Mouse (Mus musculus) right cerebral cortex, postnatal 25 days (tissue): Measurements from ENCODE around the gene Ift22.

Experiments
- DNase-seq: peaks from one replicate; pipeline ENCODE4 v3.0.0; 2022

Ift22 gene

GRCm38 (mm10) chr5:136907991-136908857 is at the start of gene Ift22:
Gene Ift22, plus strand, starts transcription at chr5:136908150.
- DNase-seq: peak; percentile 93

GRCm38 (mm10) chr5:136861191-136861940 is 46.6 kb upstream of the Ift22 start:
- DNase-seq: no peak

- DNase-seq: no peak
Observed at GRCm38 (mm10) chr5:136862806-136863205, 45.1 kb upstream of the Ift22 start.

- DNase-seq: no peak
Observed at GRCm38 (mm10) chr5:136863276-136863675, 44.7 kb upstream of the Ift22 start.

GRCm38 (mm10) chr5:136863961-136864674 is 43.8 kb upstream of the Ift22 start:
- DNase-seq: peak; percentile 29

- DNase-seq: no peak
Observed at GRCm38 (mm10) chr5:136867706-136868105, 40.2 kb upstream of the Ift22 start.

GRCm38 (mm10) chr5:136869451-136870114 is 38.4 kb upstream of the Ift22 start:
- no peak for DNase-seq

GRCm38 (mm10) chr5:136872417-136872816 is 35.5 kb upstream of the Ift22 start:
- DNase-seq: no peak

- no peak for DNase-seq
Observed at GRCm38 (mm10) chr5:136874271-136874670, 33.7 kb upstream of the Ift22 start.

GRCm38 (mm10) chr5:136880101-136880500 is 27.8 kb upstream of the Ift22 start:
- DNase-seq: no peak

GRCm38 (mm10) chr5:136881380-136882009 is 26.5 kb upstream of the Ift22 start:
- DNase-seq: peak; percentile 76

- DNase-seq: peak; percentile 14
Observed at GRCm38 (mm10) chr5:136882055-136882787, 25.7 kb upstream of the Ift22 start.

GRCm38 (mm10) chr5:136882788-136883439 is 25.0 kb upstream of the Ift22 start, which contains the start of gene Col26a1:
Gene Col26a1, minus strand, starts transcription at chr5:136883209.
- peak; percentile 23 for DNase-seq

- DNase-seq: no peak
Observed at GRCm38 (mm10) chr5:136886957-136887356, 21.0 kb upstream of the Ift22 start.

GRCm38 (mm10) chr5:136888539-136889355 is 19.2 kb upstream of the Ift22 start:
- no peak for DNase-seq

- no peak for DNase-seq
Observed at GRCm38 (mm10) chr5:136894840-136895528, 13.0 kb upstream of the Ift22 start.

- no peak for DNase-seq
Observed at GRCm38 (mm10) chr5:136895529-136895963, 12.4 kb upstream of the Ift22 start.

- no peak for DNase-seq
Observed at GRCm38 (mm10) chr5:136904621-136905020, 3.3 kb upstream of the Ift22 start.

GRCm38 (mm10) chr5:136905630-136906029 is 2.3 kb upstream of the Ift22 start:
- no peak for DNase-seq
